Mouse (Mus musculus): ENCODE measurements around the gene Ccdc134.

Ccdc134 gene

DNA sequence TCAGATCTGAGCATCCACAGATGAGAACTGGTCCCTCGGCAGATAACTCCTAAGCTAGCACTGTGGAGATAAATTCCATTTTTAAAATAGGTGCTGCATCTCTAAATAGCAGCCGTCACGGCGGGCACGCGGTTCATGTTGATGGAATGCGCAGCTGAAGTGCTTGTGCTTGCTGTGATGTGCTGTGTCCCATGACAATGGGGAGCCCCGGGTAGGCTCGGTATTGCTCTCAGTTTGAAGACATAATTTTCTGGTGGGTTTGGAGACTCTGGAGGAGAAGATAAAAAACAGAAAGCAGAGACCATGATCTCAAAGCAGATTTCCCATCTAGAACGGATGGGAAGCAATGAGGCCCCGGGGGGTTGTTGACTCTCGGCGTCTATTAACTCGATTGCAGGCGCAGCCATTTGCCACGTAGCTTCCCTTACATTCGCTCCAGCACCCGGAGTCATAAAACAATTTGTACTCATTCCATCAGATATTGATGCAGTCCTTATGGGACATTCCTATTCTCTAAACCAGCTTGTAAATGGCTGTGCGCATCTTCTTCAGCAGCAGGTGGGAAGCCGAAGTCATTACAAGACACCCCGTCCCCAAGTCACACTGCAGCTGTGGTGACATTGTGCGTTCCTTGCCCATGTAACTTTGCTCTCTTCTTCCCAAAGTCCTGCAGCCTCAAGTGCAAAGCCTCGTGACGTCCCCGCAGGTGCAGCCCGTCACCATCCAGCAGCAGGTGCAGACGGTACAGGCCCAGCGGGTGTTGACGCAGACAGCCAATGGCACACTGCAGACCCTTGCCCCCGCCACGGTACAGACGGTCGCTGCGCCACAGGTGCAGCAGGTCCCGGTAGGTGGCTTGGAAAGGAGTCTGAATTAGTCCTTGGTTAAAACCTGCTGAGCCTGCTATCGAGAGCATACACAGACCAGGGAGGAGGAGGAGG, 43.0 kb downstream of the Ccdc134 start:
- ATAC-seq (ENCODE audit: low TSS enrichment) = no peak

GRCm38 (mm10) chr15:82172648-82173047, 44.9 kb downstream of the Ccdc134 start:
- no peak for ATAC-seq (ENCODE audit: low TSS enrichment)

GRCm38 (mm10) chr15:82175091-82175490, 47.4 kb downstream of the Ccdc134 start:
- ATAC-seq (ENCODE audit: low TSS enrichment) = no peak

- ATAC-seq (ENCODE audit: low TSS enrichment) = no peak
Measured at GRCm38 (mm10) chr15:82177743-82178290, 50.1 kb downstream of the Ccdc134 start.

- ATAC-seq (ENCODE audit: low TSS enrichment) = no peak
Measured at GRCm38 (mm10) chr15:82181131-82181530, 53.4 kb downstream of the Ccdc134 start.

GRCm38 (mm10) chr15:82182311-82182710, 54.6 kb downstream of the Ccdc134 start:
- ATAC-seq (ENCODE audit: low TSS enrichment) = no peak

- ATAC-seq (ENCODE audit: low TSS enrichment) = no peak
Measured at GRCm38 (mm10) chr15:82183596-82183995, 55.9 kb downstream of the Ccdc134 start.

GRCm38 (mm10) chr15:82184183-82184582, 56.5 kb downstream of the Ccdc134 start:
- ATAC-seq (ENCODE audit: low TSS enrichment) = no peak

GRCm38 (mm10) chr15:82184656-82185055, 56.9 kb downstream of the Ccdc134 start:
- ATAC-seq (ENCODE audit: low TSS enrichment) = no peak

DNA sequence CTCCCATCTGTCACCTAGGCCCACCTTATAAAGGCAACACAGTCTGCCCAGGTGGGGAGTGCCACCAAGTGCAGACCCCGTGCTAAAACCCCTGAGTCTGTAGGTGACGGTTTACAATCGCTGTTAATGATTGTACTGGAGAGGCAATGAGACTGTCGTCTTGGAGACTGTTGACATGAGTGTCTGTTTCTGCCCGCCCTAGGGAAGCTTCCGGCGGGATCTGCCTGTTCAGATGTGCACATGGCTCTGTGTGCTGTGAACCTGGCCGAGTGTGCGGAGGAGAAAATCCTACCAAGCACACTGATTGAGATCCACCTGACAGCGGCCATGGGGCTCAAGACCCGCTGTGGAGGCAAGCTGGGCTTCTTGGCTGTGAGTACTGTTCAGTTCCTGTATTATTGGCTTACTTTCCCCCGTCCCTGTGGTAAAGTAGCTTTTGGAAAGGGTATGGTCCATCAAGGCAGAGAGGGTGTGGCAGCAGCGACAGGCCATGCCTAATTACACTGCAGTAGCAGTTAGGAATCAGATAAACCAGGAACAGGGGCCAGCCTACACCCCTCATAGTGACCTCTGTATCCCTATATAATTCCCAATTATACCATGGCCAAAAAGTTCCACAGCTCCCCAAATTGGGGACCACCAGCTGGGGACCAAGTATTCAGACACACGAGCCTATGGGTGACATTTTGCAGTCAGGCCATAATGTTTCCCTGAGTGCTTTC, 57.5 kb downstream of the Ccdc134 start:
- ATAC-seq (ENCODE audit: low TSS enrichment) = no peak

DNA sequence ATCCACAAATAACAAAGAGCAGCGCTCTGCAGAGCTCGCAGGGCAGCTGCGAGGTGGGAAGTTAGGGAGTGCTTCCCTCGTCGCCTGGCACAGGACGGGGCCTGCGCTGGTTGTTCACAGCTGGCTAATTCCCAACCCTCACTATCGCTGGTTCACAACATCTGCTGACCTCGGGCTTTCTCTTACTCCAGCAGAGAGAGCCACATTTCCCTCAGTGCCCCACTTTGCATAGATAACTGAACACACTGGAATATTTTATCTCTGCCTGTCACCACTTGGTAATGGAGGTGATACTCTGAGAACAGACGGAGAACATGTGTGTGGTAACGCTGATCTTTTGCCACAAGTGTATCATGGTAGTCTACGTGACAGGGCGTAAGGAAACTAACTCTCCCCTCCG, 58.4 kb downstream of the Ccdc134 start:
- no peak for ATAC-seq (ENCODE audit: low TSS enrichment)

- no peak for ATAC-seq (ENCODE audit: low TSS enrichment)
Measured at GRCm38 (mm10) chr15:82186931-82187330, 59.2 kb downstream of the Ccdc134 start.

DNA sequence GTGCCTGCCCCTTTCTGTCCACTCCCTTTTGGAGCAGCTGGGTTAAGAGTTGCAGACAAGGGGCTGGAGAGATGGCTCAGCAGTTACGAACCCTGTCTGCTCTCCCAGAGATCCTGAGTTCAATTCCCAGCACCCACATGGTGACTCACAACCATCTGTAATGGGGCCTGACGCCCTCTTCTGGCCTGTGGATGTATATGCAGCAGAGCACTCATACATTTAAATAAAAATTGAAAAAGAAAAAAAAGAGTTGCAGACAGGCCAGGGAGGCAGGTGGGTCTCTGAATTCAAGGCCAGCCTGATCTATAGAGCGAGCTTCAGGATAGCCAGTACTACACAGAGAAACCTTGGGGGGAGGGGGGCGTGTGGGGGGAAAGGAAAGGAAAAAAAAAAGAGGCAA, 59.7 kb downstream of the Ccdc134 start:
- no peak for ATAC-seq (ENCODE audit: low TSS enrichment)

GRCm38 (mm10) chr15:82187924-82188323, 60.2 kb downstream of the Ccdc134 start:
- ATAC-seq (ENCODE audit: low TSS enrichment) = no peak

- ATAC-seq (ENCODE audit: low TSS enrichment) = no peak
Measured at GRCm38 (mm10) chr15:82188481-82189240, 60.9 kb downstream of the Ccdc134 start.

Measured in frontal cortex, adult (tissue).